Mouse (Mus musculus): ENCODE data around the gene Eif2a. TPM values are rescaled to one million over a fixed set of nuclear protein-coding genes. Genes with fewer than 3 reads are reported as not detected.
A peak's percentile ranks its signal among the peaks of the same experiment; 100 is the strongest.

The Eif2a gene
- 115 and 125 TPM in 2 replicates for total RNA-seq (2017)

- ATAC-seq (replicated peaks in 1 of 2; ENCODE audit: insufficient read depth in 1 of 2, low FRiP score in 2 of 2, low TSS enrichment in 1 of 2, low read depth in 1 of 2, poor library complexity in 2 of 2, severe bottlenecking in 2 of 2) = peak; percentile 97 to 98
Observed at GRCm38 (mm10) chr3:58525652-58526407, at the start of gene Eif2a, which contains the start of gene Serp1. Gene Eif2a (plus strand): TSS chr3:58525821. Gene Serp1 (minus strand): TSS chr3:58525892.

GRCm38 (mm10) chr3:58478755-58479455 lies 46.7 kb upstream of the Eif2a start:
- ATAC-seq (replicated peaks in 1 of 2; ENCODE audit: insufficient read depth in 1 of 2, low FRiP score in 2 of 2, low TSS enrichment in 1 of 2, low read depth in 1 of 2, poor library complexity in 2 of 2, severe bottlenecking in 2 of 2) = no peak

- ATAC-seq (replicated peaks in 1 of 2; ENCODE audit: insufficient read depth in 1 of 2, low FRiP score in 2 of 2, low TSS enrichment in 1 of 2, low read depth in 1 of 2, poor library complexity in 2 of 2, severe bottlenecking in 2 of 2) = 0 out of 4 replicates have a peak, but pooled peaks of 1 of the 2 experiments have one; percentile 51
Observed at GRCm38 (mm10) chr3:58485883-58486282, 39.7 kb upstream of the Eif2a start.

- no peak for ATAC-seq (replicated peaks in 1 of 2; ENCODE audit: insufficient read depth in 1 of 2, low FRiP score in 2 of 2, low TSS enrichment in 1 of 2, low read depth in 1 of 2, poor library complexity in 2 of 2, severe bottlenecking in 2 of 2)
Observed at GRCm38 (mm10) chr3:58487121-58487520, 38.5 kb upstream of the Eif2a start.

GRCm38 (mm10) chr3:58487999-58488775 lies 37.4 kb upstream of the Eif2a start:
- peak in 1 of 2 experiments; percentile 42; a peak in 1 of 4 replicates for ATAC-seq (replicated peaks in 1 of 2; ENCODE audit: insufficient read depth in 1 of 2, low FRiP score in 2 of 2, low TSS enrichment in 1 of 2, low read depth in 1 of 2, poor library complexity in 2 of 2, severe bottlenecking in 2 of 2)

GRCm38 (mm10) chr3:58490787-58491186 lies 34.8 kb upstream of the Eif2a start:
- peak; percentile 27 to 62; a peak in 1 of 4 replicates for ATAC-seq (replicated peaks in 1 of 2; ENCODE audit: insufficient read depth in 1 of 2, low FRiP score in 2 of 2, low TSS enrichment in 1 of 2, low read depth in 1 of 2, poor library complexity in 2 of 2, severe bottlenecking in 2 of 2)

- ATAC-seq (replicated peaks in 1 of 2; ENCODE audit: insufficient read depth in 1 of 2, low FRiP score in 2 of 2, low TSS enrichment in 1 of 2, low read depth in 1 of 2, poor library complexity in 2 of 2, severe bottlenecking in 2 of 2) = no peak
Observed at GRCm38 (mm10) chr3:58493621-58494020, 32.0 kb upstream of the Eif2a start.

GRCm38 (mm10) chr3:58501961-58502360 lies 23.7 kb upstream of the Eif2a start:
- peak; percentile 97 to 98 for ATAC-seq (replicated peaks in 1 of 2; ENCODE audit: insufficient read depth in 1 of 2, low FRiP score in 2 of 2, low TSS enrichment in 1 of 2, low read depth in 1 of 2, poor library complexity in 2 of 2, severe bottlenecking in 2 of 2)

GRCm38 (mm10) chr3:58503720-58504333 lies 21.8 kb upstream of the Eif2a start:
- ATAC-seq (replicated peaks in 1 of 2; ENCODE audit: insufficient read depth in 1 of 2, low FRiP score in 2 of 2, low TSS enrichment in 1 of 2, low read depth in 1 of 2, poor library complexity in 2 of 2, severe bottlenecking in 2 of 2) = no peak

- ATAC-seq (replicated peaks in 1 of 2; ENCODE audit: insufficient read depth in 1 of 2, low FRiP score in 2 of 2, low TSS enrichment in 1 of 2, low read depth in 1 of 2, poor library complexity in 2 of 2, severe bottlenecking in 2 of 2) = no peak
Observed at GRCm38 (mm10) chr3:58504676-58505075, 20.9 kb upstream of the Eif2a start.

GRCm38 (mm10) chr3:58508020-58508750 lies 17.4 kb upstream of the Eif2a start:
- peak; percentile 78 to 90 for ATAC-seq (replicated peaks in 1 of 2; ENCODE audit: insufficient read depth in 1 of 2, low FRiP score in 2 of 2, low TSS enrichment in 1 of 2, low read depth in 1 of 2, poor library complexity in 2 of 2, severe bottlenecking in 2 of 2)

GRCm38 (mm10) chr3:58511581-58511980 lies 14.0 kb upstream of the Eif2a start:
- 0 out of 4 replicates have a peak, but pooled peaks of 1 of the 2 experiments have one; percentile 53 for ATAC-seq (replicated peaks in 1 of 2; ENCODE audit: insufficient read depth in 1 of 2, low FRiP score in 2 of 2, low TSS enrichment in 1 of 2, low read depth in 1 of 2, poor library complexity in 2 of 2, severe bottlenecking in 2 of 2)

- ATAC-seq (replicated peaks in 1 of 2; ENCODE audit: insufficient read depth in 1 of 2, low FRiP score in 2 of 2, low TSS enrichment in 1 of 2, low read depth in 1 of 2, poor library complexity in 2 of 2, severe bottlenecking in 2 of 2) = no peak
Observed at GRCm38 (mm10) chr3:58512740-58513139, 12.9 kb upstream of the Eif2a start.

- no peak for ATAC-seq (replicated peaks in 1 of 2; ENCODE audit: insufficient read depth in 1 of 2, low FRiP score in 2 of 2, low TSS enrichment in 1 of 2, low read depth in 1 of 2, poor library complexity in 2 of 2, severe bottlenecking in 2 of 2)
Observed at GRCm38 (mm10) chr3:58513483-58513882, 12.1 kb upstream of the Eif2a start.

GRCm38 (mm10) chr3:58515947-58516601 lies 9.5 kb upstream of the Eif2a start:
- ATAC-seq (replicated peaks in 1 of 2; ENCODE audit: insufficient read depth in 1 of 2, low FRiP score in 2 of 2, low TSS enrichment in 1 of 2, low read depth in 1 of 2, poor library complexity in 2 of 2, severe bottlenecking in 2 of 2) = no peak

GRCm38 (mm10) chr3:58516602-58516976 lies 9.0 kb upstream of the Eif2a start:
- peak; percentile 93 to 96 for ATAC-seq (replicated peaks in 1 of 2; ENCODE audit: insufficient read depth in 1 of 2, low FRiP score in 2 of 2, low TSS enrichment in 1 of 2, low read depth in 1 of 2, poor library complexity in 2 of 2, severe bottlenecking in 2 of 2)
